Mouse (Mus musculus) thymus, postnatal 25 days (tissue): ENCODE measurements at regions not wholly inside any gene's neighbourhood (a gene's known extent, or its start where the extent isn't known, plus 50 kb on each side); places are given as distances from the start of the nearest gene placed in this dataset.

Experiments used
- DNase-seq: peaks from one replicate; pipeline ENCODE4 v3.0.0; 2022

- peak; percentile 71 for DNase-seq
Measured at GRCm38 (mm10) chr5:136619315-136620231, 52.3 kb upstream of the Cux1 start.

- DNase-seq = no peak
Measured at GRCm38 (mm10) chr5:136620234-136620633, 52.9 kb upstream of the Cux1 start.

- peak; percentile 50 for DNase-seq
Measured at GRCm38 (mm10) chr5:136621336-136622125, 54.2 kb upstream of the Cux1 start.

- DNase-seq = peak; percentile 21
Measured at GRCm38 (mm10) chr5:136622152-136622551, 54.9 kb upstream of the Cux1 start.

GRCm38 (mm10) chr5:136622721-136623542 lies 55.6 kb upstream of the Cux1 start:
- peak; percentile 89 for DNase-seq

GRCm38 (mm10) chr5:136623791-136624190 lies 56.5 kb upstream of the Cux1 start:
- peak; percentile 45 for DNase-seq

- DNase-seq = peak; percentile 74
Measured at GRCm38 (mm10) chr5:136625176-136625991, 58.1 kb upstream of the Cux1 start.

GRCm38 (mm10) chr5:136626142-136626771 lies 59.0 kb upstream of the Cux1 start:
- DNase-seq = peak; percentile 83

GRCm38 (mm10) chr5:136626891-136627290 lies 59.6 kb upstream of the Cux1 start:
- peak; percentile 14 for DNase-seq

GRCm38 (mm10) chr5:136627671-136628292 lies 60.5 kb upstream of the Cux1 start:
- DNase-seq = peak; percentile 65

GRCm38 (mm10) chr5:136628502-136628901 lies 61.2 kb upstream of the Cux1 start:
- DNase-seq = peak; percentile 23

GRCm38 (mm10) chr5:136632286-136632685 lies 60.7 kb upstream of the Myl10 start:
- DNase-seq = no peak

GRCm38 (mm10) chr5:136633901-136634300 lies 59.0 kb upstream of the Myl10 start:
- no peak for DNase-seq

- DNase-seq = no peak
Measured at GRCm38 (mm10) chr5:136635119-136635518, 57.8 kb upstream of the Myl10 start.

- DNase-seq = no peak
Measured at GRCm38 (mm10) chr5:136636476-136636875, 56.5 kb upstream of the Myl10 start.

GRCm38 (mm10) chr5:136637872-136638271 lies 55.1 kb upstream of the Myl10 start:
- no peak for DNase-seq

- DNase-seq = no peak
Measured at GRCm38 (mm10) chr5:136640871-136641619, 51.9 kb upstream of the Myl10 start.

GRCm38 (mm10) chr5:136642208-136642607 lies 50.7 kb upstream of the Myl10 start:
- no peak for DNase-seq
